Mouse (Mus musculus) brain, embryonic 14.5 days (tissue): ENCODE measurements at regions not wholly inside any gene's neighbourhood (a gene's known extent, or its start where the extent isn't known, plus 50 kb on each side); places are given as distances from the start of the nearest gene placed in this dataset.

ENCODE experiments used
- CTCF ChIP-seq: fragments of 200-500 bp; IDR thresholded peaks from 2 replicates; pipeline ENCODE4 v1.5.1; 2012; ENCODE audit warnings: inconsistent platforms, mild to moderate bottlenecking, moderate library complexity, borderline replicate concordance; ENCODE audit not compliant: insufficient read depth, insufficient read length; ENCODE audit errors: extremely low read depth
- POLR2A ChIP-seq: fragments of 200-500 bp; IDR thresholded peaks from 2 replicates; pipeline ENCODE4 v1.6.1; 2012; ENCODE audit warnings: mild to moderate bottlenecking, inconsistent platforms, borderline replicate concordance; ENCODE audit not compliant: poor library complexity, insufficient read depth, insufficient read length, severe bottlenecking; ENCODE audit errors: extremely low read depth

DNA sequence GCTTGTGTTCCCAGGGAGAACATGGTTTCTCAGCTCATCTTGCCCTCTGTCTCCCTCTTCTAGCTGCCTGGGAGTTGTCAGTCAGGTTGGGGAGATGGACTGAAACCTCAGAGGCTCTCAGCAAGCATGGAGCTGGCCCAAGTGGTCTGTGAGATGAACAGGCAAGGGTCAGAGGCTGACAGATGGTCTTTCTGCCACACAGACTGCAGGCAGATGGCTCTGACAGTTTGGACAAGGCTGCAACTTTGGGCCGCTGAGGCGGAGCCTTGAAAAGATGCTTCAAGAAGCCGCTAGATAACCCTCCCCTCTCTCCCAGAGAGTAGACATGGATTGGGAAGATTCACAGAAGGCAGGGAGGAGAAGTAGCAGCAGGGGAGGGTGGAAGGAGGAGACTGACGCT is 252.7 kb upstream of the Rora start:
- no peak for TF ChIP-seq POLR2A
- TF ChIP-seq CTCF = no peak
